Mouse (Mus musculus) fibroblast of lung, adult 2 months (primary cell): ENCODE results near the gene Rhoa.
"Not testable (repeated sequence)": the region's sequence is repeated elsewhere in the genome, so short reads cannot be mapped to it uniquely, and the experiment has no call there.

Source experiments
- DNase-seq: peaks from one replicate; pipeline ENCODE4 v3.0.0-alpha.2; 2011; ENCODE audit warnings: low read depth

The Rhoa gene

DNA sequence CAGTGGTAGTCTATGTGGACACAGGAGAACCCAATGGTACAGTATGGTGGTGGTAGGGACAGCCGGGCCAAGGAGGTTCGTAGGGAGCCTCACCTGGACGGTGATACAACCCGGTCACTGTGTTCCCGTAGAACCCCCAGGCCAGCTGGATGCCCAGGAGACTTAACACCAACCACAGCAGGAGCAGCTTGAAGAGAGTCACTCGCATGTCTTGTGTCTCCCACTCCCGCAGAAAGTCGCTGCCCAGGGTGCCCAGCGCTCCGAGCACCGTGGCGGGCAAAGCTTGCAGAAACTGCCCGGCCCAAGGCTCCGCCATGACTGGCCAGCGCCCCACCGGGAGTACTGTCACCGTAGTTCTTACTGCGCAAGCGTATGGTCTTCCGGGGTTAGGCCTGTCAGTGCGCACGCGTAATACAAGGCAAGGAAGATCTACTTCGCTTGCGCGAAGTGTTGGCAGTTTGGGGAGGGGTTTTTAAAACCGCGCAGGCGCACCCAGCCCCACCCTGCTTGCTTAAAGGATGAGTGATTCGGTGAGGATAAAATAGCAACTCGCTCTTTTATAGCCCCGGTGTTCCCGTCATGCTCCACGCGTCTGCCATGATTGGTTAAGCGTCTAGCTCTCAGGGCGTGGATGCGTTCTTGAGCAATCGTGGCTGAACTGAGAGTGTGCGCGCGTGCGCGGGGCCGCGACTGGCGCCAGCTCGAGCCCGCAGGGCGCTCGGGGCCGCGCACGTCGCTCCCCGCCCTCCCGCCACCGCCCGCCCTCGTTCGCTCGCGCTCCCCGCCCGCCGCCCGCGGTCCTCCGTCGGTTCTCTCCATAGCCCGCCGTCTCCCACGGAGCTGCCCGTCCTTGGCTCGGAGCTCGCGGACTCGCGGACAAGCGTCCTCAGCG, at the start of gene Rhoa, which contains the start of gene Tcta:
Gene Rhoa, plus strand, starts transcription at position 501 of the 892 bp plus-strand sequence.
Gene Tcta, minus strand, starts transcription at position 532 of the 892 bp plus-strand sequence.
- peak; percentile 100 for DNase-seq

DNA sequence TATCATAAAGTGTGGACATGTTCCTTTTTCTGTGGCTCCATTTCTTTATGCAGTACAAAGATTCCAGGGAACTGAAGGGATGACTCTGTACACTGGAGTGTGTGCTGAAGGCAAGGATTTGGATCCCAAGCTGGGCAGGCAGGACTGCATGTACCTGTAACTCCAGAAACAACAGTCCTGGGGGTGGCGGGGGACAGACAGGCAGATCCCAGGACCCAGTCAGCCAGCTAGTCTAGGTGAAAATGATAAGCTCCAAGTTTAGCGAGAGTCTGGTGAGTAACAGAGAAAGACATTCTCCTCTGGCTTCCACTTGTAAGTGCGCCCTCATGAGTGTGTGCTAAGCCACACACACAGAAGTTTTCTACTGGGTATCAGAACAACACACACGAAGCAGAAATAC, 45.4 kb upstream of the Rhoa start:
- DNase-seq: no peak

DNA sequence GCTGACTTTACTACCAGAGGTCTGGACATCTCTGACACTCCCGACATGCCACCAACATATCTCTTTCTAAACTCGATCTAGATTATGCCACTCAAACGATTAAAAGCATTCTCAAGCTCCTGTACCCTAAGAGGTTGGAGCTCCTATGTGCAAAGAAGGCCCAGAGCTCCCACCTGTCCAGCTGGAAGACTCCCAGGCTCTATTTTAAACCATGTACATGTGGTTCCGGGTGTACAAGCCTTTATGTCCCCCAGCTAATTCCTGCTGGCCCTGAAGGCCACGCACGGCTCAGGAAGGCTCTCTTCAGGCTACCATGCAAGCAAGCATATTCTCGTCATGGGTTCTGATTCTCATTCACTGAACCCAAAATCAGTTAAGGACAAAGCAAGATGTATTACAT, 44.1 kb upstream of the Rhoa start:
- no peak for DNase-seq

DNA sequence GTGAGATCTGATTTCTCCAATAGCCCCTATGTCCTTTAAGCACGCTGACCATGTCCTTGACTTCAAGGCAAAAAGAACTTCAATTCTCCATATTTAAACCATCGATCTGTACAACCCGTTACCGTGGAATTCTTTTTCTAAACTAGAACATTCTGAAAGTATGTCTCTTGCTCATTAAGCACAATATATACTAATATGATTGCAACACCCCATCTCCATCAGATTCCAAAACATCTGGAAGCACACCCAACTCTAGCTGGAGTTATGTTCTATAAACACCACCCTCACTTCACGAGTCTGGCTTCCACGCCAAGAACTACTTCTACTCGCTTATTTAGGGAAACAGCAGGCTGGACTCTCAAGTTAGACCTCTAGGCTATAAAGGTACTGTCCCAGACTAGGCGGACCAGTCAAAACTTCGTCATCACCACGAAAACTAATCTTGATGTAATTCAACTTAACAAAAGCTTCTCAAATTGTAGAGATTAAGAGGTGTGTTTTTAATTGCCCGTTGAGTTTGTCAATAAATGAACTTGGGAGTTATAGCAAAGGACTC, 43.4 kb upstream of the Rhoa start:
- DNase-seq: no peak

DNA sequence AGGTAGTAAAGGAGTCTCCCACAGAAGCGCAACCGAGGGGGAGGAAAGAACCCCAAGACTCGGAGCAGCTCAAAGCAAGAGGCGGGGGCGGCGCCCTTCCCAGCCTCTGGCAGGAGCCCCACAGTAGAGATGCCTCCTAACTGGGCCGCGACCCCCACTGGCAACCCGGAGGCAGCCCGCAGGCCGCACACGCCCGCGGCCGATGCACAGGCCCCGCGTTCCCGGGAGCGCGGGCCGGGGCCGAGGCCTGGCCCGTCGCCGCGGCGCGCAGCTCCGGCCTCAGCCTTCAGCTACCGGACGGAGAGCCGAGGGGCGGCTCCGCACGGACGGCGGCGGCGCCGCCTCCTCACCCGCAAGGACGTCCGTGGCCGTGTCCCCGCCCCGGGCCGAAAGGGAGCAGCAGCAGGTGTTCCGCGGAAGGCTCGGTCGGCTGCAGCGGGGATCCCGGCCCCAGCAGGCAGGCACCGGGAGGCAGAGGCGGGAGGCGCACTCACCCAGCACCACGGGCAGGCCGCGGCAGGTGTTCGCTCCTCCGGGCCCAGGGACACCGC, 42.7 kb upstream of the Rhoa start:
- no peak for DNase-seq

DNA sequence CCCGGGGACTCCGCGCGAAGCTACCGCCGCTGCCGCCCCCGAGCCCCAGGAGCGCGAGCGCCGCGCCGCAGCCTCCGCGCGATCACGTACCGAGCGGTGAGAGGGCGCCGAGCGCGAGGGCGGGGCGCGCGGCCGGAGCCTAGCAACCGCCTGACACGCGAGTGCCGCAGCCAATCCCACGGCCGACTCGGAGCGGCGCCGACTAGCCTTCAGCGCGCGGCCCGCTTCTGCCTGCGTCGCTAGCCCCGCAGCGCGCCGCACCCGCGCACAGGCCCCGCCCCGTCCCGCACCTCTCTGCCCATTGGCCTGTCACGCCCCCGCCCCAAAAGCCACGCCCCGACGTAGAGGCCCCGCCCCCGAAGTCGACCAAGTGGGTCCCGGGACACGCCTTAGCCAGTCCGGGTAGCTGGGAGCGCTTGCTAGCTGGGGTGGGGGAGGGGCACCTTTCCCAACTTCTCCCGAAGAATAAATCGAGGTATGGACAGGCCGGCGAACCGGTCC, 42.2 kb upstream of the Rhoa start, which contains the start of gene Dag1:
Gene Dag1, minus strand, starts transcription at position 269 of the 501 bp plus-strand sequence.
- peak; percentile 83 for DNase-seq

DNA sequence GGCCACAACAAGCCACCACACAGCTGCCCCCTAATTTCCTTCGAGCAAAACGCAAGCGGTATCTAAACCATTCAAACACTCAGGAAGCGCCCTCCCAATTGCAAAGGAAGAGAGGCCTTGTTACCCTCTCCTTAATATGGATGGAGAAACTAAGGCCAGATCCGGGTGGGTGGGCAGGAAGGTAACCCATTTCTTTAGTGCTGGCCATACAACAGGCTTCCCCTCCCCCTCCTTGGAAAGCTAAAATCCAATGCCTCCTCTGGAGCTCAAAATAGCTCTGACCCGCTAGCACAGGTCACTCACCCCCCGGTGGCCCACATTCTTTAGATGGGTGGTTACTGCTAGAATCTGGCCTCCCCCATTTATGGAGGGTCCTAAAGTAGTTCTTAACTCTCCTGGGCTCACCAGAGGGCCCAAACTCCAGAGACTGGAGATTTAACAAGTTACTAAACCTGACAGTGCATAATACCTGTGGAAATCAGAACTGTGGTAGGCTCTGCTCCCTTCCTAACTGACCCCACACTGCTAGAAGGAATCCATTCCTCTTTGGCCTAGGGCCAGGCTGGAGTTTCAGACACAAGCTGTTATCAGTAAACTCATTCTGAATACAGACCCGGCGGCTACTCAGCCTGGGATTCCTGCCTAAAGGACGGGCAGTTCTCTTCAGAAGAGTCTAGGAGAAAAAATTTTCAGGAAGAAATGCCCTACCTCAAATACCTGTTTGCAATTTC, 41.6 kb upstream of the Rhoa start:
- no peak for DNase-seq

DNA sequence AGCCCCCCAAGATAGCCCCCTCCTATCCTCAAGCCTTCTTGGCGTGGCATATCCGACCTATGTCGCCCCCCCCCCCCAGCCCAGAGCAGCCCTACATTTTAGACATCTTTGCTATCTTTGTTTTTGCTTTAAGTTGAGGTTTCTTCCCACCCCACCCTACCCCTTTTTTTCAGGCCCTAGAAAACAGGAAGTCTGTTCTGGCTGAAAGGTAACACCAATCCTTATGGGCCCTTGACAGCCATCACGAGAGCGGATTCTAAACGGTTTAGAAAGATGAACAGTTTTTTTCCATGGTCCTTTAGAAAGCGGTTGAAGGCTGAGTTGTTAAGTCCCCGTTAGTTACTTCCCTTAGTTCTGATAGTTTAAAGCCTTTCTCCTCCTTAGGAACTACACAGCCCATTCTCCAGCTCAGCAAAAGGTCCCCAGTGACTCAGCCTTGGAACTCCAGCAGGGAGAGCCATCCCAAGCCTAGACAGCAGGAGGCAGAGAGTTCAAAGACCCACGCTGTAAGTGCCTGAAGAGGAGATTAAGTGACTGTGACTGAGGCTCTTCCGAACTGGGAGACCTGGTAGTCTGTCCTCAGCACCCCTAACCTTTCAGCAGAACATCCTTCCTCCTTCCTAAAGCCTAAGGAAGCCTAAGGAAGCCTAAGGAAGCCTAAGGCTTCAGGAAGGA, 39.5 kb upstream of the Rhoa start:
- DNase-seq: no peak

DNA sequence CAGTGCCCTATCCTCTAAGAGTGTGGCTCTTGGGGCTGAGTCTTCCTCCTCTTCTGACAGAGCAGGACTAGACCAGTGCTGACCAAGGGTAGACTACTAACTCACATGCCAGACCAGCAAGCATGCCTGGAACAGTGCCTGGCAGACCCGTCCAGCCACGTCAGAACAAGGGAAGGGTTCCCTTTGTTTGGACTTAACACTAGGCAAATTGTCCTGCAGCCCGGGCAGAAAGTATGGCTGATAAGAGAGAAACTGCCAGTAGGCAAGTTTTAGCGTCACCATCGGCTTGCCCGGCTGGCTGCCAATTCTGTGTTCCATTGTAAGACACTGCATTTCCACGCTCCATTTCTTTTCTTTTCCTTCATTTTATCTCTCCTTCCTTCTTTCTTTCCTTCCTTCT, 38.2 kb upstream of the Rhoa start:
- no peak for DNase-seq

DNA sequence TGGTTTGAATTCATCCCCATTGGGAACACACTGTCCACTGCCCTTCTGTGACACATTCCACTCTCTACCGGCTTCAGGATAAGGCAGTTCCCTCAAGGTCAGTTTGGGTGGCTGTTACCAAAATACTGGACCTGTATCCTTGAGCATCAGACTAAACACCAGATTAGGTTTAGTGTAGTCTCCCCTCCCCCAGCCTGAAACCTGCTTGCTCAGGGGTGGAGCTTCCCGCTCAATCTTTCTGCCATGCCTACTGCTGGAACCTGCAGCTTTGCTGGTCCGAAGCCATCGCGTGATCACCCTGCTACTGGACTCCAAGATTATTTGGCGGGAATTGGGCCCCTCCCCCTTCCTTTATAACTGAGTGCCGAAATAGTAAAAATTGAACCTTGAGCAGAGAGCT, 37.2 kb upstream of the Rhoa start:
- not testable (repeated sequence) for DNase-seq

DNA sequence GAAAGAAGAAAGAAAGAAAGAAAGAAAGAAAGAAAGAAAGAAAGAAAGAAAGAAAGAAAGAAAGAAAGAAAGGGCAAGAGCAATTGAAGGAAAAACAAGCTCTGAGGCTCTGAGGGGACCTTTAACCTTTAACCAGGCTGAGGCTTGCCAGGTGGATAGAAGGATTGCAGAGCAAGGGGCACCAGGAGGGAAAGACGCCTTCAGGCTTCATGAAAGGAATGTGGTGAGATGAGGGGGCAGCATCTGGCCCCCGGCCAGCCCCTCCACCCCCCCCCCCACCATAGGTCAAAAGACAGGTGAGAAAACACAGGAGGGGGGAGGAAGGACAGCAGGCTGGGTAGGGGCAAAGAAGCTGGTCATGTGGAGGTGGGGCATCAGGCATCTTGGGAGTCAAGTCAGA, 34.0 kb upstream of the Rhoa start:
- no peak for DNase-seq

DNA sequence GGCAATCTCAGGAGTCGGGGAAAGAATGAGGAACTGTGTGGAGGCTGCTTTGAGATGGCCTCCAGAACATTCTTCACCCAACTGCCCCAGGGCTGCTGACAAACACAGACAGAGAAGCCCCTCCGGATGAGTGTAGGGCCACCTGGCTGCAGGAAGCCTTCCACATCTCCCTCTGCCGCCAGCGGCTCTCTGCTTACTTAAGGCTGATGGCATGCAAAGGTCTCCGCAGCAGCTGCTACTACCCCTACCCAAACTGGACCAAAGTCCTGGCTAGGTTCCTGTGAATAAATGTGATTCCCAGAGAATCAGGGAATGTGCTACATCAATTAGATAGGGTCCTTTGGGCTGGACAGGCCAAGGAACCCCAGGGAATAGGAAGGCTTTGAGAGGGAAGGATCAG, 33.2 kb upstream of the Rhoa start:
- no peak for DNase-seq

DNA sequence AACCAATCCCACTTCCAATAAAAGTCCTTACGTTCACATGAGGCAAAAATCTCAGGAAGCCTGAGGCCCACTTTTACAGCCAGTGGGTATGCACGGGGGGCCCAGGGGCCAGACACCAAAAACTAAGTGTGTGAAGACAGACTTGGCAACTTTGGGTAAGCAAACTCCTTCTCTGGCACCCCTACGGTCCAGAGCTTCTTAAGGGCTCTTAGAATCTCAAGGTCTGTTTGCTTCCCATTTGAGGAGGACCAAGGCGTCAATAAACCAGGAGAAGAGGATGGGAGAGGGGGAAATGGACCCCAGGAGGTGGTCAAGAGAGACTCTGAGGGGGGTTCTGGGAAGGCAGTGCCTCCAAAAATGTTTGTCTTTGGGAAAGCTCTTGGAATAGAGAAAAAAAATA, 32.4 kb upstream of the Rhoa start:
- DNase-seq: no peak

DNA sequence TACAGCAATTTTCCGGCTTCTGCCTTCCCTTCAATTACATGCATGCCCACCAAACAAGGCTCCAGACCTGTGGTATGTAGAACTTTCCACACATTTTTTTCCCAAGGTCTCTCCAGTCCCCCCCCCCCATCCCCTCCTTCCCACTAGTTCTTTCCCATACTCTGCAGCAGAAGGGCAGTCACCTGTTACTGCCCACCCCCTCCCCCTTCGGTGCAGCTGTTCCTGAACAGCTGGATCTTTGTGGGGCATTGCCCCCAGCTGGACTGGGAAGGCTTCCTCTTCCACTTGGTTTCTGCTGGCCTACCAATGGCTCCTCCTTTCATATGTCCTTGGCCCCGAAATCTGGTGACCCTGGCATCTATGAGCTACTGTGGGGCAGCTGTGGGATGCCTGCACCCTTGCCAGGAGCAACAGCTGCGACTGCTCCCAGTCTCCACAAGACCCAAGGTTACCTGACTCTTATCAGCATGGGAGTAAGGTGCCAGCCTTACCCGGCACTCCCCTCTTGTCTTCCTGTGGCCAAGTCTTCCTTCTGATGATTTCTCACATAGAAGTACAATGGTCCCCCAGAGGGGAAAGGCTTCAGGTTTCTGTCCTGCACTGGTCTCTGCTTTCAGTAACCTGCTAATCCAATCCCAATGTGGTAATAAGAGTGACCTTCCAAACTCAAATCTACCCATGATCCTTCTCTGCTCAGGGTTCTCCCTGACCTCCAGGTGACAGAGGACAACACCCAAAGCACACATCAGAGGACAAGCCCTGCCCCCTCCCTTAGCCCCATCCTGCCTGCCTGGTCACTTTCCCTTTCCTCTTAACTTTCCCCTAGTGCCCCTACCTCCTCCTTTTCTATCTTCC, 31.2 kb upstream of the Rhoa start:
- no peak for DNase-seq

DNA sequence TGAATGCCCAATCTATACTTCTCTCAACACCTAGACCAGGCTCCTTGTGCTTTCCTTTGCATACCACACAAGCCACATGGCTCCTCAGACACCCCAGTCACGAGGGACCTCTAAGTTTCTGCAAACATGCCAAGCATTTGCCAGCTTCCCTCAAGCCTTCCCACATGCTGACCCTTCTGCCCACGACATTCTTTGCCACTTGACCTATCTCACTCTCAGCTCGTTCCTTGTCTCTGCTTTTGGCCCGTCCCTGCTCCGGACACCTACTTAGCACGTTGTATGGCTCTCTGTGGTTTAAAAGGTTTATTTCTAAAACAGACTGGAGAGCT, 30.6 kb upstream of the Rhoa start:
- DNase-seq: no peak

DNA sequence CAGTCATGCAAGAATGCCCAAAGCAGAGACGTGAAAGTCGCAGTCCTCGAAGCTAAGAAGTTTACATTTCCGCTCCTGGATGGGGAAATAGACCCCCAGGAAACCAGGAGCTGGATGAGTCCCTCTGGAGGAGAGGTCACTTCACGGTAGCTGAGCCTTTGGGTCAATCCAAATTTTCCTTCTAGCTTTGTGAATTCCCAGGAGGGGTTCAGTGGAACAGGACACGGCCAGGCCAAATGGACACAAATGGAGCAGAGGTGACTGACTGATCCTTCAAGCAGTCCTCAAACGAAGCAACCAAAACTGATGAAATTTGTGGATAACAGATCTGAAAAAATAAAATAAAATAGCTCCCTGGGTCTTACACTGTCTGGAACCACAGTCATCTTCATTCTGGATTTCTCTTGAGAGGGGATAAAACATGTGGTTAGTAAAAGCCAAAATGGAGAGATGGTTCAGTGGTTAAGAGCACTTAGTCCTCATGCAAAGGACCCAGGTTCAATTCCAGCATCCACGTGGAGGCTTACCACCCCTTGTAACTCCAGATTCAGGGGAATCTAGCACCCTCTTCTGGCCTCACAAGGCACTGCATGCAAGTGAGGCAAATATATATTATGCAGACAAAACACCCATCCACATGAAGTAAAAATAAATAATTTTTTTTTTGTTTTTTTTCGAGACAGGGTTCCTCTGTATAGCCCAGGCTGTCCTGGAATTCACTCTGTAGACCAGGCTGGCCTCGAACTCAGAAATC, 27.1 kb upstream of the Rhoa start:
- DNase-seq: no peak

DNA sequence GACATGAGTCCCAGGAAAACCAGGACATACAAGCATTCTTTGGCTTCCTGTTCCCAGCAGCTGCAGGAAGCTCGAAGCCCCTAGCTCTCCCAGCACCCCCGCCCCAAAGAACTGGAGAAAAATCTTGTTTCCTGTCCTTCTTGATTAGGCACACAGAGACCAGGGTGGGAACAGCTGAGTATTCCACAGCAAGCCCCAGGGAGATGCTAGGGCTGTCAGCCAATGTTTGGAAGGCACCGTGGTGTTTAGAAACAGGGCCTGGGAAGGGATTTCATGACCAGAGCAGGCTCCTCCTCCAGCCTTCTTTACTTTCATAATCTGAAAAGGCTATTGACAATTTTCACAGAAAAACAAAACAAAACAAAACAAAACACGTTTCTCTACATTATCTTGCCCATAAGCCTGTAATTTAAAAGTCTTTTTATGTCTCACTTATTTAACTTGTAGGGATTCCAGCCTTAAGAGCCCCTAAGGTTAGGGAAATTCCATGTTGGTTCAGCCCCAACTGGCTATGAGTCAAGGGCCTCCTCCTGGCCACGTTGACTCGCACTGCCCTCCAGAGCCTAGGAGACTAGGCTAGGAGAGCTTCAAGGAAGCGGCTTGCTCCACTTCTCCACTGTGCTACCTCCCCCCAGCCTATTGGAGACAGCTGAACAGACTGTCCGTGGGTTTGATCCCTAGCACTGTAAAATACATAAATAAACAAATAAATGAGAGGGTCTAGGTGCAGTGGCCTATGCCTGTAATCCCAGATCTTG, 25.7 kb upstream of the Rhoa start:
- DNase-seq: peak; percentile 90

DNA sequence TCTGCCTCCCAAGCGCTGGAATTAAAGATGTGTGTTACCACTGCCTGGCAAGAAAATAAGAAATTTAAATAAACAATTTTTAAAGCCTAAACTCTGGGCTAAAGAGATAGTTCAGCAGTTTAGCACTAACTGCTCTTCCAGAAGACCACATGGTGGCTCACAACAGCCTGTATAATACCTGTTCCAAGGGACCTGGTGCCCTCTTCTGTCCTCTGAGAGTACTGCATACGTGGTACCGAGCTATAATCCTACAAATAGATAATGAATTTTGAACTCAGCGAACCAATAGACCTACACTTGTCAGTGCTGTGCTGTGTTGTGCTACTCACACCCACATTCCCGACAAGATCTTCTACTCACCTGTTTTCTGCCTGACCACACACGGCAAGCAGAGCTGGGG, 21.5 kb upstream of the Rhoa start:
- DNase-seq: peak; percentile 70

DNA sequence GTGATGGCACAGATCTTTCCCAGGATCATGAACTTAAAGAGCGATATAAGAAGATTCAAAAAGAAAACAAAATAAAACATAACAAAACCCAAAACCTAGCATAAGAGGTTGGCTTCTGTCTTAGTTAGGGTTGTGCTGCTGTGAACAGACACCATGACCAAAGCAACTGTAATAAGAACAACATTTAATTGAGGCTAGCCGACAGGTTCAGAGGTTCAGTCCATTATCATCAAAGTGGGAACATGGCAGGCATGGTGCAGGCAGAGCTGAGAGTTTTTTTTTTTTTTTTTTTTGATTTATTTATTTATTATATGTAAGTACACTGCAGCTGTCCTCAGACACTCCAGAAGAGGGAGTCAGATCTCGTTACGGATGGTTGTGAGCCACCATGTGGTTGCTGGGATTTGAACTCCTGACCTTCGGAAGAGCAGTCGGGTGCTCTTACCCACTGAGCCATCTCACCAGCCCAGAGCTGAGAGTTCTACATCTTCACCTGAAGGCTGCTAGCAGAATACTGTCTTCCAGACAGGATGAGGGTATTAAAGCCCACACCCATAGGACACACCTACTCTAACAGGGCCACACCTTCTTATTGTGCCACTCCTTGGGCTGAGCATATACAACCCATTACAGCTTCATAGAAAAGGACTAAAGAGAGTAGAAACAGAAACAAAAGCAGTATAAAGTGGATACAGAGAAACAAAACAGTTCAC, 18.2 kb upstream of the Rhoa start:
- not testable (repeated sequence) for DNase-seq
